Mouse (Mus musculus) liver (tissue): ENCODE results near the gene Gm3453.
"Not testable (repeated sequence)": the region's sequence is repeated elsewhere in the genome, so short reads cannot be mapped to it uniquely, and the experiment has no call there.

ENCODE experiments used
- DNase-seq: peaks from one replicate; pipeline ENCODE4 v3.0.0-alpha.2; 2020; ENCODE audit warnings: mixed read lengths

Gene Gm3453

DNA sequence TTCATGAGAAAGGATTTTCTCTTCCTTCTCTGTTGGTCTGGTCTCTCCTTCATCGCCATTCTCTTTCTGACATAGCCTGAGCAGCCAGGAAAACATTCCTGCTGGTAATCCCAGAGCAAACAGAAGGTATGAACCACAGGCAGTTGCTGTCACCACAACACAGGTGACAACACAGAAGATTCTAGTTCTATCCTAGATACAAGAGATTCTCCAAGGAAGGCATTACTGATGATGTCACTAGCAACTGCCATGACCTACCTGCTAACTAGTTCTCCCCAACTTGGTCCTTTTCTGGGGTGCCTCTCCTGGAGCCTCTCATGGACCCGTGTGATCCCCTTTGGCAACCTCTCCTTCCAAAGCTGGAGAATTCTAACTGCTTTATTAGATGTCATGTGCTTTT lies at the start of gene Gm3453:
TSS of gene Gm3453 (minus strand) at position 101 of the 400 bp plus-strand sequence.
- not testable (repeated sequence) for DNase-seq

DNA sequence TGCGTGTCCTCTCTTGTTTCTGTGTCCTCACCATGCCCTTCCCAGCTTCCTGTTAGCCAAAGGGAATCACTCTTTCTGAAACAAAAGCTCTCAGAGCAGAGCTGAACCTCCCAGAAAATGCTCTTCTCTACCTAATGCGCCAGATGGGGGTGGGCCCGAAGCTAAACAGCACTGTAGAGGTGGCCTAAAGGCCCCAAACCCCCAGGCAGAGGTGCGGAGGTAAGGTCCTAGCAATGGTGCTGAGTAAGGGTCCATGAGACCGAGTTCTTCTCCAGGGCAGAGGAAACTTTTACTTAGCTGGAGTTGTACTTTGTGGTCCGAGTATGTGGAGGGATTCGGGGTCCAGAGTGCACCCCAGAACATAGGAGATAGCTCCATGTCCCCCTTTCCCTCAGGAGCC lies 8.2 kb upstream of the Gm3453 start:
- DNase-seq = not testable (repeated sequence)

DNA sequence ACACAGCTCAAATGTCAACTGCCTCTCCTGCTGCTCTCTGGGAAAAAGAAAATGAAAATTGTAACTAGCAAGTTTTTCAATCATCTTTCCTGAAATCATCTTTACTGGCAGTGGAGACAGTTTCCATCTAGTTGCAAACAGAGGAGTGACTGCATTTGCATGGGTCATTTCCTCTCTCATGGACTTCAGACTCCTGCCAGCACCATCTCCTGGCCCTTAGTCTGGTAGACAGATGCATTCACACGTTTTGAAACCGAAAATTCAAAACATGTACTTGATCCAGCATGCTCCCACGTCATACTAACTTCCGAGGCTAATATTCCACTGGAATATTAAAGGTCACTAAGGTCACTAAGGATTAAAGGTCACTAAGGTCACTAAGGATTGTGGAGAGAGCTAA lies 16.5 kb downstream of the Gm3453 start:
- not testable (repeated sequence) for DNase-seq

DNA sequence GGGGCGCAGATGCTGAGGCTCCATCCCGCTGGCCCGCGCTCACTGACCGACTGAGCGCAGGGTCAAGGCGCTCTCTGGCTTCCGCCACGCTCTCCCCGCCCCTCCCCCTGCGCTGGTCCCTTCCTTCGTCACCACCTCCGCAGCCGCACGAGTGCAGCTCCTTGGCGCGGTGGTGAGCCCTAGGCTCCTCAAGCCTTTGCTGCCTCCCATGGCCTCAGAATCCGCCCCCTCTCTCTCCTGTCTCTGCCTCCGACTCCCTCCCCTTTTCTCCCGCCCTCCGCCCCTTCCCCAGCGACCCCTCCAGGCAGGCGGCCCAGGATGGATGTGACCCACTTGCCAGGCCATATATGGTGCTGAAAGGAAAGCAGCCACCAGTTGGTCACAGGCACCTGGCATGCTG lies 17.3 kb downstream of the Gm3453 start, which contains the start of gene Gm3248:
TSS of gene Gm3248 (minus strand) at position 111 of the 400 bp plus-strand sequence.
- peak; percentile 4 for DNase-seq

DNA sequence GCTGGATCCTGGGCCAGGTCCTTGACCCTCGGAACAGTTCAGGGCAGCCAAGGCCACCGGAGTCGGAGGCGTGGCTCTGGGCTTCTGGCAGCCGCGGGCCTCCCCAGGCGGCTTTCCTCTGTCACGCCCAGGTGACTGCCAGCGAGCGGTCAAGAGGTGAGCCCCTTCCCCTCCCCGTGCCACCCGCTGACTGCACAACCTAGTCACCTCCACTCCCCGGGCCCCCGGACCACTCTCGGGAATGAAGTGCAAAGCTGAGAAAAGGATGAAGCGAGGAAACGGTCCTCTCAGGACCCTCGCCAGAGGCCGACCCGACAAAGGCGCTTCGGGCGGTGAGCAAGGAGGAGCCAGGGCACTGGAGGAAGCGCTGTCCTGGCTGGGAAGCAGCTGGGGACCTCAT lies 17.8 kb downstream of the Gm3453 start:
- DNase-seq = peak; percentile 2

DNA sequence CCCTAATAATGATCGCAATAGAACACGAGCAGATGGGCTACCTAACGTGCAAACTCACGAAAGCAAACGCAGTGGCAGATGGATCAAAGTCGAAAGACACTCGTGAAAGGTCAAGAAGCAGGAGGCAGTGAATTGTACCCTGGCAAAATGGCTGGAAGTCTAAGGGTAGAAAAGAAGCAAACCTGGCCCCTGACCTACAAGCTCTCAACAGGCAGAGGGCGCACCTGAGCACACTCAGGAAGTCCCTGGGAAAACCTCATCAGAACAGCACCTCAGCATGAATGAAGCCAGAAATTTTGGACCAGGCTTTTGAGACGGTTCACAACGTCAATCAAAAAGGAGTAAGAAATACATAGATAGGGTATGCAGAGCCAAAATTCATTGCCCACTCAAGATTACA lies 18.5 kb downstream of the Gm3453 start:
- not testable (repeated sequence) for DNase-seq

DNA sequence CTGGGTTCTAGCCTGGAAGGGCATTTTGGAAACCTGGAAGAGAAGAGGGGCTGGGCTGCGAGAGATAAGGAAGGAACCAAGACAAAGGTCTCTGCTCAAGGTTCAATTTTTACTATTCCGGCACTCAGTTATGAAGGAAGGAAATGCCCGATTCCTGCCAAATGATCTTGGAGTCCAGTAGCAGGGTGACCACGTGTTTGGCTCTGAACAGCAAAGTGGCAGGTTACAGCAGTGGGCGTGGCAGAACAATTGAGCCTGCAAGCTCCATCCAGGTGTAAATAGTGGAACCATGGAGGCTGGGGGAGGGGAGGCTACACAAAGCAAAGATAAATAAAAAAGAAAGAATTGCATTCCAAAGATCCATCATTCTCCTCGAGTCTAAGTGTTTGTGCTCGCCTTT lies 55.7 kb downstream of the Gm3453 start:
- not testable (repeated sequence) for DNase-seq
